Mouse (Mus musculus) fibroblast of lung, adult 2 months (primary cell): ENCODE results near the gene Ifna14.
"Not testable (repeated sequence)": the region's sequence is repeated elsewhere in the genome, so short reads cannot be mapped to it uniquely, and the experiment has no call there.

Experiments used
- DNase-seq: peaks from one replicate; pipeline ENCODE4 v3.0.0-alpha.2; 2011; ENCODE audit warnings: low read depth

The Ifna14 gene

GRCm38 (mm10) chr4:88571698-88572097, at the start of gene Ifna14:
Gene Ifna14 (minus strand): TSS chr4:88571798.
- no peak for DNase-seq

- no peak for DNase-seq
Observed at GRCm38 (mm10) chr4:88603276-88603675, 31.7 kb upstream of the Ifna14 start, which contains the start of gene Ifna12. Gene Ifna12 (minus strand): TSS chr4:88603376.

DNA sequence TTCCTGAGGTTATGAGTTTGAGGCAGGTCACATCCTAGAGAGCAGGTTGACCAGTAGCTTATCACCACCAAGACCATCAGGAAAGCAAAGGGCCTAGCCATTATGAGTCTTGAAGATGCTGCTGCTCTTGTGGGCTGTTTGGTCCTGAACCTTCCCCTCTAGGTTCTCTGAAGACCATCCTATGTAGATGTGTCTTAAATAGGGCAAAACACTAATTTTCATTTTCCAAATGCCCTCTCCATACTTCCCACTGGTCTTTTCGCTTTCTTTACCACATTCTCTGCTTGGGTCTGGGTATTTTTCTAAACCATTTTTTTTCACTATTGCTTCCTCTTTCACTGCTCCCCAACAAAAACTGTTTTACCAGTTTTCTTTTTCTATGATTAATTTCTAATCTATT, 20.7 kb upstream of the Ifna14 start, which contains the start of gene Ifna9:
Gene Ifna9 (minus strand): TSS at position 101 of the 400 bp plus-strand sequence.
- no peak for DNase-seq

GRCm38 (mm10) chr4:88561791-88562190, 9.8 kb downstream of the Ifna14 start:
- no peak for DNase-seq

DNA sequence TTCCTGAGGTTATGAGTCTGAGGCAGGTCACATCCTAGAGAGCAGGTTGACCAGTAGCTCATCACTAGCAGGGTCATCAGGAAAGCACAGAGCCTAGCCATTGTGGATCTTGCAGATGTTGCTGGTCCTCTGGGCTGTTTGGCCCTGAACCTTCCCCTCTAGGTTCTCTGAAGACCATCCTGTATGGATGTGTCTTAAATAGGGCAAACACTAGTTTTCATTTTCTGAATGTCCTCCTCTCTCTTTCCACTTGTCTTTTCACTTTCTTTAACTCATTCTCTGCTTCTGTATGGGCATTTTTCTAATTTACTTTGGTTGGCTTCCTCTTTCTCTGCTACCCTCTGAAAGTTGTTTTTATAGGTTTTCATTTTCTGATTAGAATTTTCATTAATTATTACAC, 13.5 kb downstream of the Ifna14 start, which contains the start of gene Ifna15:
Gene Ifna15 (minus strand): TSS at position 101 of the 400 bp plus-strand sequence.
- not testable (repeated sequence) for DNase-seq

GRCm38 (mm10) chr4:88550161-88550945, 21.2 kb downstream of the Ifna14 start:
- peak; percentile 62 for DNase-seq

DNA sequence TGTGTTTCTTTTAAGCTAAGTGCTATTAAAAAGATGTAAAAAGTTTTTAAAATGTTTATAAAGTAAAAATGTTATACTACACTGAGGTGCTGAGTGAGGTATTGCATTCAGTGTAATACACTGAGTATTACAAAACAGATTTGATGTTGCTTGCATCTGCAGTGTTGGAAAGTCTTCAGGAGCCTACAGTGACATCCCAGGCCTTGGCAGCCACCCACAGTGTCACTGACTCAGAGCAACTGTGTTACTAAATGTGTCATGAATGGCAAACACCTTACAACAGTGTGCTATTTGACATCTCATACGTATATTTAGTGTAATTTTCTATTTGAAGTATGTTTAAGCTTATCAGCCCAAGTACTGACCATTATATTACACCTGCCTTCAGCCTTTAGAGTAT, 23.6 kb downstream of the Ifna14 start:
- no peak for DNase-seq

GRCm38 (mm10) chr4:88543649-88544234, 27.9 kb downstream of the Ifna14 start:
- peak; percentile 41 for DNase-seq

- DNase-seq, result peak; percentile 68
Observed at GRCm38 (mm10) chr4:88537328-88537727, 34.3 kb downstream of the Ifna14 start.

- DNase-seq, result no peak
Observed at GRCm38 (mm10) chr4:88536640-88537039, 35.0 kb downstream of the Ifna14 start.

DNA sequence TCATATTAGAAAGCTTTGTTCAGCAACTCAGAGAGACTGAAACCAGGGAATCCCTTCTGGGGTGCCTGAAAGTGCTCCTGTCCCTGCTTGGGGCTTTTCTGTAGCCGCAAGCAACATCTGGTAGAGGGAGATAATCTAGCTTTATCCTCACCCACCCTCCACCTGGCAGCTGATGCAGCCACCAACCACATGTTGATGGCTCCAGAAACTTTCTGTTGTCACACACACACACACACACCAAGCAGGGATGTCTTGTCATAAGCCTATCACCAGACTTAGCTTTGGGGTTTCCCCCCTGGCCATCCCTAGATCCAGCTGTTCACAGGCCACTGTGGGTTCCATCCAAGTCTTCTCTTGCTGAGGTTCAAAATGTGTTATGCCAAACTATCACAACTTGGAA, 35.9 kb downstream of the Ifna14 start:
- no peak for DNase-seq

- DNase-seq, result no peak
Observed at GRCm38 (mm10) chr4:88534903-88535302, 36.7 kb downstream of the Ifna14 start.

DNA sequence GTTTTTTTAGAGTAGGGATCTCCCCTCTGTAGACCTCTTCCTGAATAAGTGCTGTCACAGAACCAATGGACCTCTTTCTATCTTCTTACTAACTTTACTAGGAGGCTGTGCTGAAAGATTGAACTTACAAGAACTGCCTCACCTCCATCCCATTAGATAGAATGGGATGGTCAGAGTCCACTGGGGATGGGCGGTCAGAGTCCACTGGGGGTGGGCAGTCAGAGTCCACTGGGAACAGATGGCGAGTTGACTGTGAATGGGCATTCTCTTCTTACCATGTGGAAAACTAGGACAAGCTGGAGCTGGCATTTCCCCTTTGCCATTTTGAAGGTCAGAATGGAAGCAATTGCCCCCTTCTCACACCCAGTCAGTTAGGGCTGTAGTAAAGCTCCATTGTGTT, 38.1 kb downstream of the Ifna14 start:
- DNase-seq, result no peak

DNA sequence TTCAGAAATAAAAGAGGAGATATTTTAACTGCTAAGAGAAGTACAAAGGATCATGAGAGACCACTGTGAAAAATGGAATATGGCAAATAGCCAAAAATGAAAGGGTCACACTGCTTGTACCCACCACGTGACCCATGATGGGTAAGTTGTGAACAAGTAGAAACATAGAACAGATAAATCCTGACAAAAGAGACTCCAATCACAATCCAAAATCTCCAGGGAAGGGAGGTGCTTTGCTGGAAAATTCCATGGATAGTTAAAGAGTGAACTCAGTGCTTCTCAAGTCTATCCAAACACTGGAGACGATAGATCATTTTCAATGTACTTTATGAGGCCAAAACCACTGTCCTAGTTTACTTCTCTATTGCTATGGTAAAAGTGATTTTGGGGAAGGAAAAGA, 40.7 kb downstream of the Ifna14 start:
- DNase-seq, result no peak

DNA sequence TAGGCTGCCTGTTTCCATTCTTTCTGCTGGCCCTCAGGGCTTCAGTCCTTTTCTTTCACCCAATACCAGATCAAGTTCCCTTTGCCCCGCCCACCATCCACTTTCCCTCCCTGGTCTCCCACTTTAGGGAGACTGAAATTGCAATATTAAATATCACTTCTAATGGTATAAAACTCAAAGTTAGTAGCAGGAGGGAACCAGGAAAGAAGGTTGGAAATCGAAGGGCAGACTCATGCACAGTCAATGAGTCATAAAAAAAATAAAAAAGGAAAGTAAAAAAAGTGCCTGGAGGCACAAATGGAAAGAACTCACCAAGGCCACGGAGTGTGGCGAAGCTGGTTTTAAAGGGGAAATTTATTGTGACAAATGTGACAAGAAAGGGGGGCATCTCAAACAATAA, 41.3 kb downstream of the Ifna14 start:
- DNase-seq, result no peak

GRCm38 (mm10) chr4:88526379-88527049, 45.1 kb downstream of the Ifna14 start:
- no peak for DNase-seq

- DNase-seq, result no peak
Observed at GRCm38 (mm10) chr4:88525393-88525792, 46.2 kb downstream of the Ifna14 start.

DNA sequence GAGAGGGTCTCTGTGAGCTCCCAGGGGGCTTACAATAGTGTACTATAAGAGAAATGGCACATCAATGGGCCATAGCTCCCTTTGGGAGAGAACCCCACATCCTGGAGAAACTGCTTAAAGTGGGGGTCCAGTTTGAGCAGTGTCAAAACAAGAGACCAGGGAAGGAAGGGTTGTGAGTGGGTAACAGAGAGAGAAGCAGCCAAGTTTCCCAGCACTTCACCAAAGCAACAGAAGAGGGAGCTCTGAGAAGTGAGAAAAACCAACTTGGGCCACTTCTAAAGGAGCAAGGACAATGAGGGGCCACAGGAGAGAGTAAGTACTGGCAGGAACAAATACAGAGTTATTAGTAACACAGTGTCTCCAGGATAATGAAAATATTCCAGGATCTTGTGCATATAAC, 48.4 kb downstream of the Ifna14 start:
- DNase-seq, result no peak

DNA sequence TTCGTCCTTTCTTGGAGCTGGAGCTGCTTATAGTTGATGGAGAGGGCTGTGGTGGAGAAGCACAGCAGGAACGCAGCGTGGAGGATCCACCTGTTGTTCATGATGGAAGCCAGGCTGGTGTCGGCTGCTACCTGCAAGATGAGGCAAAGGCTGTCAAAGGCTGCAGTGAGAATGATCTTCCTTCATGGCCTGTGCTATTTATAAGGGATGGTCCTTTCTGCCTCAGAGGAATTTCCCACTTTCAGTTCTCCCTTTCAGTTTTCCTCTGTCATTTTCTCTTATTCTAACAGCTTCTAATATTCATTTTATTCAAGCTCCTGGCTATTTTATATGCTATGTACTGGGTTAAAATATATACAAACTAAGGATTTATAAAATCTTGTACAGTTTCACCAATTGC, 48.9 kb downstream of the Ifna14 start, which contains the start of gene Ifnb1:
Gene Ifnb1 (minus strand): TSS at position 101 of the 400 bp plus-strand sequence.
- no peak for DNase-seq
